Comparison of ENCODE assay signal across 8 mouse cellular contexts in genomic region chr14:20707201-20708190, GRCm38 (mm10). TPM values are rescaled to one million over a fixed set of nuclear protein-coding genes. Genes with fewer than 3 reads are reported as not detected.
A peak's percentile ranks its signal among the peaks of the same experiment; 100 is the strongest.
DNase-seq lines count a peak whose midpoint lies in the region; ATAC-seq lines count a peak whose summit lies in the region.

Zswim8 (plus strand) TSS chr14:20707552.

- H3K27me3 ChIP-seq in forebrain, embryonic 11.5 days (ENCODE audit: control insufficient read depth, insufficient read depth, low read length): no peaks in the 10 kb centered on the region
- no peaks in the 10 kb centered on the region for H3K27me3 ChIP-seq in heart, embryonic 16.5 days (ENCODE audit: control insufficient read depth, insufficient read depth, low read length)
- H3K27me3 ChIP-seq in liver, embryonic 15.5 days: no peaks in the 10 kb centered on the region
- no peaks in the 10 kb centered on the region for H3K27me3 ChIP-seq in neural tube, embryonic 12.5 days (replicated peaks)

- peak; percentile 66 for DNase-seq in c-Kit-positive CD71-negative TER-119-negative erythroid progenitor cells, embryonic 14.5 days (ENCODE audit: low read depth)
- peak; percentile 93 for DNase-seq in forebrain, embryonic 11.5 days (ENCODE audit: low spot score)
- peak; percentile 92 to 93 for DNase-seq in kidney, postnatal 36 days
- DNase-seq in telencephalon, adult 2 months (ENCODE audit: low read depth, low spot score): peak; percentile 95

- WGBS in forebrain, embryonic 11.5 days: under 1% methylated on average over 80 of the region's 80 CpGs
- under 1% methylated on average over 79 of the region's 80 CpGs for WGBS in heart, embryonic 16.5 days
- WGBS in liver, embryonic 15.5 days (ENCODE audit: insufficient replicate concordance): under 1% methylated on average over 80 of the region's 80 CpGs
- WGBS in neural tube, embryonic 12.5 days: under 1% methylated on average over 80 of the region's 80 CpGs

- H3K9ac ChIP-seq in forebrain, embryonic 11.5 days (ENCODE audit: low read length): peak within 1 kb of the TSS; percentile 94
- peak within 1 kb of the TSS; percentile 85 for H3K9ac ChIP-seq in heart, embryonic 16.5 days (ENCODE audit: low read length)
- H3K9ac ChIP-seq in liver, embryonic 15.5 days: peak within 1 kb of the TSS; percentile 96
- H3K9ac ChIP-seq in neural tube, embryonic 12.5 days: peak within 1 kb of the TSS; percentile 95

- peak; percentile 62 for ATAC-seq in CD4-positive, CD25-positive, alpha-beta regulatory T cell, adult 4 months
- ATAC-seq in forebrain, embryonic 11.5 days (replicated peaks; ENCODE audit: low FRiP score): peak; percentile 90
- ATAC-seq in heart, embryonic 16.5 days (replicated peaks; ENCODE audit: extremely low read depth, insufficient read depth, low FRiP score): peak; percentile 92
- peak; percentile 88 for ATAC-seq in liver, embryonic 15.5 days (ENCODE audit: insufficient read depth)
- peak; percentile 95 for ATAC-seq in neural tube, embryonic 12.5 days (ENCODE audit: low FRiP score, low read depth)

- peaks cover 8% of the 10 kb centered on the region for H3K4me1 ChIP-seq in forebrain, embryonic 11.5 days (replicated peaks; ENCODE audit: control insufficient read depth, insufficient read depth, low read length)
- H3K4me1 ChIP-seq in heart, embryonic 16.5 days (ENCODE audit: control insufficient read depth, insufficient read depth, low read length): peaks cover 19% of the 10 kb centered on the region
- H3K4me1 ChIP-seq in liver, embryonic 15.5 days (replicated peaks): peaks cover 54% of the 10 kb centered on the region
- peaks cover 18% of the 10 kb centered on the region for H3K4me1 ChIP-seq in neural tube, embryonic 12.5 days

- peak within 1 kb of the TSS; percentile 66 for H3K4me2 ChIP-seq in forebrain, embryonic 11.5 days (ENCODE audit: low read depth, low read length, severe bottlenecking)
- H3K4me2 ChIP-seq in heart, embryonic 16.5 days (ENCODE audit: low read depth, low read length): peak within 1 kb of the TSS; percentile 80
- H3K4me2 ChIP-seq in liver, embryonic 15.5 days: peak within 1 kb of the TSS; percentile 98
- H3K4me2 ChIP-seq in neural tube, embryonic 12.5 days (replicated peaks): peak within 1 kb of the TSS; percentile 86

- H3K4me3 ChIP-seq in forebrain, embryonic 11.5 days (ENCODE audit: low read depth, low read length): peak within 1 kb of the TSS; percentile 98
- peak within 1 kb of the TSS; percentile 71 for H3K4me3 ChIP-seq in heart, embryonic 16.5 days (ENCODE audit: low read length)
- peak within 1 kb of the TSS; percentile 93 for H3K4me3 ChIP-seq in liver, embryonic 15.5 days (replicated peaks)
- H3K4me3 ChIP-seq in neural tube, embryonic 12.5 days: peak within 1 kb of the TSS; percentile 98

- H3K27ac ChIP-seq in forebrain, embryonic 11.5 days (ENCODE audit: low read depth, low read length): peak within 1 kb of the TSS; percentile 68; the same call in 1 of the 2 replicates
- H3K27ac ChIP-seq in heart, embryonic 16.5 days (ENCODE audit: low read length): peak within 1 kb of the TSS; percentile 86
- peak within 1 kb of the TSS; percentile 89 for H3K27ac ChIP-seq in liver, embryonic 15.5 days (replicated peaks)
- H3K27ac ChIP-seq in neural tube, embryonic 12.5 days: peak within 1 kb of the TSS; percentile 80

- H3K36me3 ChIP-seq in forebrain, embryonic 11.5 days (ENCODE audit: control insufficient read depth, insufficient read depth, low read length): peaks cover 4% of the 10 kb centered on the region; the same call in 1 of the 2 replicates
- peaks cover 22% of the 10 kb centered on the region for H3K36me3 ChIP-seq in heart, embryonic 16.5 days (ENCODE audit: control insufficient read depth, insufficient read depth)
- peaks cover 37% of the 10 kb centered on the region for H3K36me3 ChIP-seq in liver, embryonic 15.5 days (replicated peaks)
- H3K36me3 ChIP-seq in neural tube, embryonic 12.5 days: peaks cover 38% of the 10 kb centered on the region

- H3K9me3 ChIP-seq in forebrain, embryonic 11.5 days (ENCODE audit: control insufficient read depth, low read length): no peaks in the 10 kb centered on the region
- H3K9me3 ChIP-seq in heart, embryonic 16.5 days (replicated peaks; ENCODE audit: control insufficient read depth, low read length): no peaks in the 10 kb centered on the region
- no peaks in the 10 kb centered on the region for H3K9me3 ChIP-seq in liver, embryonic 15.5 days (replicated peaks)
- no peaks in the 10 kb centered on the region for H3K9me3 ChIP-seq in neural tube, embryonic 12.5 days

RNA-seq across cellular contexts. Expression of gene Zswim8, which starts in this region (rescaled TPM):
- 10 to 100 TPM; 21.6 to 22.3 TPM for polyA plus RNA-seq in CD4-positive, CD25-positive, alpha-beta regulatory T cell, adult 4 months (2017; shearing (Covaris generic))
- 31.7 and 37.3 TPM in 2 replicates for polyA plus RNA-seq in forebrain, embryonic 11.5 days (2014; fragmentation: Nextera tagmentation; extraction: Ambion mirVana)
- polyA plus RNA-seq in heart, embryonic 16.5 days (2015; fragmentation: Nextera tagmentation; extraction: Ambion mirVana): 22.3 and 24.1 TPM in 2 replicates
- 5.0 and 5.8 TPM in 2 replicates for polyA plus RNA-seq in liver, embryonic 15.5 days (2015; fragmentation: Nextera tagmentation; extraction: Ambion mirVana)
- polyA plus RNA-seq in neural tube, embryonic 12.5 days (2016; fragmentation: Nextera tagmentation; extraction: Ambion mirVana): 53.3 and 57.7 TPM in 2 replicates

Comparison
In these comparisons a context has a peak if more than half of its experiments do, and no peak if none do; other contexts are left out.
1. Peak in every context shown above with its lines: DNase-seq, ATAC-seq, H3K4me3 ChIP-seq and H3K27ac ChIP-seq.